Mouse (Mus musculus) T-helper 17 cell (primary cell): ENCODE results near the gene Tbc1d7.

ENCODE experiments used
- in situ Hi-C, 2 experiments: fragments of 300-600 bp; cut with MboI, MseI; formaldehyde crosslinking; loops; 1 replicate in 1 of 2; 2 replicates in 1 of 2; pipeline ENCODE4 v1.15.1; 2025; ENCODE audit warnings: high pct_unique_total_duplicates in 2 of 2

Gene Tbc1d7

GRCm38 (mm10) chr13:43148692-43149091 is 22.6 kb downstream of the Tbc1d7 start:
- in situ Hi-C loops: no loop called here

- in situ Hi-C loops: no loop called here
Observed at GRCm38 (mm10) chr13:43146515-43147258, 24.6 kb downstream of the Tbc1d7 start.

- in situ Hi-C loops: no loop called here
Observed at GRCm38 (mm10) chr13:43144720-43145418, 26.4 kb downstream of the Tbc1d7 start.

- in situ Hi-C loops: no loop called here
Observed at GRCm38 (mm10) chr13:43134468-43134867, 36.8 kb downstream of the Tbc1d7 start.

- in situ Hi-C loops: no loop called here
Observed at GRCm38 (mm10) chr13:43133400-43133799, 37.9 kb downstream of the Tbc1d7 start.

- in situ Hi-C loops: no loop called here
Observed at GRCm38 (mm10) chr13:43132859-43133258, 38.4 kb downstream of the Tbc1d7 start.

GRCm38 (mm10) chr13:43131741-43132191 is 39.5 kb downstream of the Tbc1d7 start:
- in situ Hi-C loops: no loop called here

- in situ Hi-C loops: no loop called here
Observed at GRCm38 (mm10) chr13:43130161-43130560, 41.1 kb downstream of the Tbc1d7 start.

- in situ Hi-C loops: no loop called here
Observed at GRCm38 (mm10) chr13:43124683-43125074, 46.6 kb downstream of the Tbc1d7 start.

GRCm38 (mm10) chr13:43123895-43124682 is 47.2 kb downstream of the Tbc1d7 start:
- in situ Hi-C loops: no loop called here

- in situ Hi-C loops: no loop called here
Observed at GRCm38 (mm10) chr13:43122306-43123070, 48.8 kb downstream of the Tbc1d7 start.

- in situ Hi-C loops: no loop called here
Observed at GRCm38 (mm10) chr13:43113141-43113540, 58.2 kb downstream of the Tbc1d7 start.

GRCm38 (mm10) chr13:43112707-43113106 is 58.6 kb downstream of the Tbc1d7 start:
- in situ Hi-C loops: no loop called here

- in situ Hi-C loops: no loop called here
Observed at GRCm38 (mm10) chr13:43112280-43112679, 59.0 kb downstream of the Tbc1d7 start.

GRCm38 (mm10) chr13:43104496-43104895 is 66.8 kb downstream of the Tbc1d7 start:
- in situ Hi-C loops: no loop called here

- in situ Hi-C loops: no loop called here
Observed at GRCm38 (mm10) chr13:43102943-43103342, 68.4 kb downstream of the Tbc1d7 start.
